Mouse (Mus musculus): Measurements from ENCODE around the gene Cd48. TPM values are rescaled to one million over a fixed set of nuclear protein-coding genes. Genes with fewer than 3 reads are reported as not detected.

The Cd48 gene
- 3.3 and 5.4 TPM in 2 replicates for polyA plus RNA-seq (2015; fragmentation: Nextera tagmentation; extraction: Ambion mirVana)

GRCm38 (mm10) chr1:171681531-171682299 is at the start of gene Cd48:
TSS of gene Cd48 (plus strand) at chr1:171682009.

GRCm38 (mm10) chr1:171652734-171653133 is 29.1 kb upstream of the Cd48 start, which contains the start of gene Slamf7:
TSS of gene Slamf7 (minus strand) at chr1:171653035.

Small RNA genes within 50 kb of the gene (microRNA-seq; reads per million reads assigned to microRNA genes)
- 0 reads per million in 2 experiments for gene Mir7683

Other genes starting within 250 kb of the Cd48 start
- gene F11r, start 244.5 kb upstream of the Cd48 start, polyA plus RNA-seq (2015; fragmentation: Nextera tagmentation; extraction: Ambion mirVana), result 20.5 and 28.3 TPM in 2 replicates
- 11.3 and 13.8 TPM in 2 replicates for gene Alyref2, start 178.5 kb upstream of the Cd48 start, polyA plus RNA-seq (2015; fragmentation: Nextera tagmentation; extraction: Ambion mirVana)
- gene Itln1, start 146.7 kb upstream of the Cd48 start, polyA plus RNA-seq (2015; fragmentation: Nextera tagmentation; extraction: Ambion mirVana), result not detected in 2 replicates
- gene Cd244a, start 122.8 kb upstream of the Cd48 start, polyA plus RNA-seq (2015; fragmentation: Nextera tagmentation; extraction: Ambion mirVana), result 0.16 TPM in 1 of 2 replicates, not detected in the other
- 0.24 and 0.38 TPM in 2 replicates for gene Ly9, start 74.6 kb upstream of the Cd48 start, polyA plus RNA-seq (2015; fragmentation: Nextera tagmentation; extraction: Ambion mirVana)
- 0.17 TPM in 1 of 2 replicates, not detected in the other for gene Slamf7, start 29.0 kb upstream of the Cd48 start, polyA plus RNA-seq (2015; fragmentation: Nextera tagmentation; extraction: Ambion mirVana)
- 0.18 and 0.19 TPM in 2 replicates for gene Slamf1, start 85.1 kb downstream of the Cd48 start, polyA plus RNA-seq (2015; fragmentation: Nextera tagmentation; extraction: Ambion mirVana)
- gene Cd84, start 157.7 kb downstream of the Cd48 start, polyA plus RNA-seq (2015; fragmentation: Nextera tagmentation; extraction: Ambion mirVana), result 2.8 and 3.9 TPM in 2 replicates
- not detected in 2 replicates for gene Gm10521, start 213.7 kb downstream of the Cd48 start, polyA plus RNA-seq (2015; fragmentation: Nextera tagmentation; extraction: Ambion mirVana)
- 0.13 and 0.46 TPM in 2 replicates for gene Slamf6, start 235.5 kb downstream of the Cd48 start, polyA plus RNA-seq (2015; fragmentation: Nextera tagmentation; extraction: Ambion mirVana)